Mouse (Mus musculus) 3T3-L1 (cell line): ENCODE data around the gene Btbd35f8.
"Not testable (repeated sequence)": the region's sequence is repeated elsewhere in the genome, so short reads cannot be mapped to it uniquely, and the experiment has no call there.

Experiments
- DNase-seq: peaks from one replicate; pipeline ENCODE4 v3.0.0-alpha.2; 2015; ENCODE audit warnings: low read depth, low spot score

Btbd35f8 gene

GRCm38 (mm10) chrX:34450224-34450623, at the start of gene Btbd35f8:
Gene Btbd35f8, plus strand, starts transcription at chrX:34450524.
- not testable (repeated sequence) for DNase-seq
